Mouse (Mus musculus): ENCODE results near the gene Gm28036.

Gene Gm28036

DNA sequence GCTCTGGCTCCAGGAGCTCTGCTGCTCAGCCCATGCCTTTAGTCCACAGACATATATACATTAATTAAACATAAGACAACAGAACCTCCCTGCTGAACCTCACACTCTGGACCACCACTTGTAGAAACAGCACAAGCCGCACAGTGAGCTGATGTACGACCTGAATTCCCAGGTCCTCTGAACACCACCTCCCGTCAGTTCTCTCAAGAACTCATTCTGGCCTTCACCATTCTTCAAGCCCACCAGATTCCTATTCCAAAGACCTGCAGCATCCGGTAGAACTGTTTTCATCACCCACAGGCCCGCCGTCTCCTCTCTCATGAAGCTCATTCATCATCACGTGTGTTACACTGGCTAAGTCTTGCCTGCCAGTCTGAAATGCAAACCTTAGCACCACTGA lies 46.5 kb downstream of the Gm28036 start:
- DNase-seq = no peak

- DNase-seq = no peak
Measured at GRCm38 (mm10) chr2:156079674-156080073, 47.2 kb downstream of the Gm28036 start.

GRCm38 (mm10) chr2:156079183-156079560 lies 47.7 kb downstream of the Gm28036 start:
- DNase-seq = no peak

GRCm38 (mm10) chr2:156078421-156079182 lies 48.3 kb downstream of the Gm28036 start:
- DNase-seq = no peak

GRCm38 (mm10) chr2:156077461-156077860 lies 49.4 kb downstream of the Gm28036 start:
- DNase-seq = no peak

DNA sequence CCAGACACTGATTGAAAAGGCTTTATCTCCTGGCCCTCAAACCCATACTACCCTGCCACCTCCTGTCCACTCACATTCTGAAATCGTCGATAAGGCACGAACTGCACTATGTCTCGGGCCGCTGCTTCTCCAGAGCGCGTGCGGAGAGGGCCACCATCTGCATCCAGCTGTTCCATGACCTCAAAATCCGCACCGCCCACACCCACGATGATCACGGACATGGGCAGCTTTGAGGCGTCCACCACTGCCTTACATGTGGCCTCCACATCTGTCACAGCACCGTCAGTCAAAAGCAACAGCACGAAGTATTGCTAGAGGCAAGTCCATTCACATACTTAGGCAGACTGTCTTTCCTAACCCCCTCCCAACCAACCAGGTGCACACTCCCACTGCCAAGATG lies 53.2 kb downstream of the Gm28036 start:
- no peak for DNase-seq

DNA sequence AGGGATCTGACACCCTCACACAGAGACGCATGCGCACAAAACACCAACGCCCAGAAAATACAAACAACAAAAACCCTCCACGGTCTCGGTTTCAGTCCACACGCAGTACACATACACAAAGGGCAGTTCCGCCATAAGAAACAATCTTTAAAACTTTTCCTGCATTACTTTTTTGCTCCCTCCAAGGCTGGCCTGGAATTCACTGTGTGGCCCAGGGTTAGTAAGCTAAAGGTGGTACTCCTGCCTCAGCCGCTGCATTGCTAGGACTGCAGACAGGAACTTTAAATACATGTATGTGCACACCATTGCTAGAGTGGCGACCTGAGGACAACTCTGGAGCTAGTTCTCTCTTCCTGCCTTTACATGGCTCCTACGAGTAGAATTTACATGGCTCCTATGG lies 55.7 kb downstream of the Gm28036 start:
- DNase-seq = no peak

- DNase-seq = no peak
Measured at GRCm38 (mm10) chr2:156067916-156068315, 59.0 kb downstream of the Gm28036 start.

DNA sequence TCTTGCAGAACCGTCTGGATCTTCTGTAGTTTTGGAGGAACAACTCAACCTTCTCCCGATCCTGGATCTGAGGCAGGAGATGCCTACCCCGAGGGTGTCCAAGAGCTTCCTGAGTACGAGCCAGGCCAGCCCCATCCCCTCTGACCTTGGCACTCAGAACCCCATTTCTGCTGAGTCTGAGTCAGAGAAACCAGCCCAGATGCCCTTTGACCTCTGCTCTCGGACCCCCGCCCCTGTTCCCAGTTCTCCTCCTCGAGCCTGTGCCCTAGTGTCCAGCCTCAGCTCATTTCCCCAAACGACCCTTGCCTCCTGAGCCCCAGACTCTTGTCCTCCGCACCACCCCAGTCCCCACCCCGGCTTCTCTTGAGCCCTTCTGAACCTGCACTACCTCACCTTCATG lies 60.8 kb downstream of the Gm28036 start:
- DNase-seq = no peak

DNA sequence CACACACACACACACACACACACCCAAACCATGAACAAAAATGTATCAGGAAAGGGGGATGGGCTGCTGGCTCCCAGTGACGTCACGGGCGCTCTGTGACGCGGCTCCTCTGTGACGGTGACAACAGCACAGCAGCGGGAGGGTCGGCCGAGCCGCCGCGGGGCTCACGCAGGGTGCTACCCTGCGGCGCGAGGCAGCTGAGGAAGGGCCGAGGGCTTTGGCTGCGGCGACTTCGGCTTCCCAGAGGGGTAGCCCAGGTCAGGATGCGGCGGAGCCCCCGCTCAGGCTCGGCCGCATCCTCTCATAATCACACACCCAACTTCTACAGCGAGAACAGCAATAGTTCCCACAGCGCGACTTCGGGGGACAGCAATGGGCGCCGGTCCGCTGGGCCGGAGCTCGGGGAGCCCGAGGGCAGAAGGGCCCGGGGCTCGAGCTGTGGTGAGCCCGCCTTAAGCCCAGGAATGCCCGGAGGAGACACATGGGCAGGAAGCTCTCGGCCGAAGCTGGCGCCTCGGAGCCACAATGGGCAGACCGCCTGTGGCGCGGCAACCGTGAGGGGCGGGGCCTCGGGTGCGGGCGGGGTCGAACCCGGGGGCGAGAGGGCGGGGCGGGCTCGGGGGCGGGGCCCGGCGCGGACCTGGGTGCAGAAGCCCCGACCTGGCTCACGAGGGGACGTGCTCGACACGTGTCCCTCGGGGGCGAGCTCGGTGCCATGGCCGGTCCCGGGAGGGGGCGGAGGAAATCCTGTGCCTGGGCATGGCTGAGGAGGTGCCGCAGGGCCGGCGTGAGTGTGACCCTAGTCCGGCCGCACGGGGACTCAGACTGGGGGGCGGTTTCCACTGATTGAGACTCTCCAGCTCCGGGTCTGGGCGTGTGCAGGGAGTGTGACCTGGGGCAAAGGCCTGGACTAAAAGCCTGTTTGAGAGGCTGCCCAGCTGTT lies 61.5 kb downstream of the Gm28036 start, which contains the start of gene Spag4:
Spag4 (plus strand) TSS at position 77 of the 943 bp plus-strand sequence.
- DNase-seq = peak; percentile 72

DNA sequence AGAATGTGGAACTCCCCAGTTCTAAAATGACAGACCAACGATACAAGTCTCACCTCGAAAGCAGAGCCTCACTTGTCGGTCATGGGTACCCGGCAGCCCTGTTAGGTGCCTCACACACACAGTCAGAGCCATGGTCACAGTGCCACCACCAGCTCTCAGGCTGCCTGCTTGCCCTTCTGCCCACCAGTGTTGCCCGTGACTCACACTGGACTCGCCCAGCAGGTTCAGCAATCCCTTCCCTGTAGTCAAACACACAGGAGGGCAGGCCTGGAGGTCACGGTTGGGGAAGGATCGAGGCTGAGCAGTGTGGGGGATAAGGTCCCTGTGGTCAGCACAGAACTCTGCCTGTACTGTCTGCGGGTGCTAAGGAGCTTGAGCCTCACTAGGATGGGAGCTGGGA lies 74.1 kb downstream of the Gm28036 start, which contains the start of gene Fer1l4:
Fer1l4 (minus strand) TSS at position 132 of the 400 bp plus-strand sequence.
- no peak for DNase-seq

- DNase-seq = no peak
Measured at GRCm38 (mm10) chr2:156047929-156048328, 79.0 kb downstream of the Gm28036 start.

- no peak for DNase-seq
Measured at GRCm38 (mm10) chr2:156042903-156043302, 84.0 kb downstream of the Gm28036 start.

GRCm38 (mm10) chr2:156039390-156039789 lies 87.5 kb downstream of the Gm28036 start:
- DNase-seq = no peak

DNA sequence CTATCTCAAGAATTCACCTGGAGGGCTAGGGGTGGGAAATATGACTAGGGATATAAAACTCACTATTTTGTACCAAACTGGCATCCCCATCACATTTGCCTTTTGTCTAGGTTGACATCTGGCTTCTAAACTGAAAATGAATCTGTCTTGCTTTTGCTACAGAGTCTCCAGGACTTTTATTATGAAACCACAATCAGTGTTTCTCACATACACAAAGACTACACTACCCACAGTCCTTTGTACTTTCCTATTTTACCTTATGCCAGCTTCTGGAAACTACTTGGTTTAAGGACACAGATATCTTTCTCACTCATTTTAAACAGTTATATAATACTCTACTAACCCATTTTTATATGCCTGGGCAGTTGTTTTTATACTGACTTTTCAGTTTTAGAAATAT lies 101.4 kb downstream of the Gm28036 start:
- no peak for DNase-seq

Data from right cerebral cortex, postnatal 14 days (tissue).